Mouse (Mus musculus) liver, embryonic 14.5 days (tissue): ENCODE measurements around the gene Dis3l.

Experiments
- CTCF ChIP-seq: IDR thresholded peaks from 2 replicates; pipeline ENCODE4 v1.5.1; 2016; ENCODE audit warnings: antibody characterized with exemption, low read depth, control low read depth
- EP300 ChIP-seq: IDR thresholded peaks from 2 replicates; pipeline ENCODE4 v1.6.1; 2016; ENCODE audit warnings: antibody characterized with exemption, low read depth

DNA sequence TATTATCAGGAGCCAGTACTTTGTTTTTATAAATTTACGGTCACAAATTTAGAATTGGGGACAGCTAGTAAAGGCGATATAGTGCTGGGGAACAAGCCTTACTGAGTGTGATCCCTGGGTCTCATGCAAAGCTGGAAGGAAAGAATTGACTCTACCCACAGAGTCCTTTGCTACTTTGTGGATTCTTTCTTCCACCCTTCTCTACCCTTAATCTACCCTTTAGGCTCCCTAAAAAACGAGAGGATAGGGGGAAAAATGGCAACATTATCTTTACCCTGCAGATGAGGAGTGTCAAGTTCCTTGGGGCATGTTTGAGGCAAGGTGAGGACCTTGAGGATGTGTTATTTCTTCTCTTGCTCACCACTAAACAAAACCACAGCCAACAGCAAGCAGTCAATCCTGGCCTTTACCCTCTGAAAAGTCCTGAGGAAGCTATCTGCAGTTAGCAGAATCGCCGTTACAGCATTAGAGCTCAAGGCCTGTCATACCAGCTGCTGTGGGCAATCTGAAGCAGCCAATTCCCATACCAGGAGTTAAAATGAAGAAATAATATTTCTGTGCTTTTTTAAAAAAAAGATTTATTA is 58.6 kb downstream of the Dis3l start:
- TF ChIP-seq CTCF (no peak), EP300 (no peak)
